Mouse (Mus musculus): ENCODE results near the gene Slc13a4.

DNA sequence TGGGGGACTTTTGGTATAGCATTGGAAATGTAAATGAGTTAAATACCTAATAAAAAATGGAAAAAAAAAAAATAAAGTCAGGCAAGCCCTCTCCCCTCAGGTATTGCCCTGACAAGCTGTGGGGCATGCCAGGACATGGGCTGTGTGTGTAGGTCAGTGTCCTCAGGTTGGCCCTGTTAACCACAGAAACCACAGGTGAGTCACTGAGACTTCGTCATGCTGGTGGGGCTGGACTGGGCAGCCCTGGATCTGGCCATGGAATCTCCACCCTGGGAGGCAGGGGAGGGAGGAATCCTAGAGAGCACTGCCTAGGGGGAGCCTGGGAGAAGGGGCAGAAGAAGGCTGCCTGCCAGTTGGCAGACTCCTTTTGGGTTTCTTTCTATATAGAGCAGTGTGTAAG lies 15.1 kb upstream of the Slc13a4 start:
- no peak for TF ChIP-seq EP300 (IDR thresholded peaks at IDR 0.05; ENCODE audit: low read depth)
- TF ChIP-seq CTCF (IDR thresholded peaks at IDR 0.05; ENCODE audit: low read depth): no peak
